Mouse (Mus musculus): ENCODE results near the gene Rassf10. TPM values are rescaled to one million over a fixed set of nuclear protein-coding genes. Genes with fewer than 3 reads are reported as not detected.
A peak's percentile ranks its signal among the peaks of the same experiment; 100 is the strongest.
"Not testable (repeated sequence)": the region's sequence is repeated elsewhere in the genome, so short reads cannot be mapped to it uniquely, and the experiment has no call there.

The Rassf10 gene
- polyA plus RNA-seq, 1 experiment = not detected

GRCm38 (mm10) chr7:112923712-112924111 is 30.1 kb upstream of the Rassf10 start:
- Histone ChIP-seq H3K36me3 (replicated peaks; ENCODE audit: low read length) (no peaks in the 10 kb centered on the region), H3K4me1 (no peaks in the 10 kb centered on the region), H3K4me3 (replicated peaks) (no peak overlapping the region), H3K27me3 (replicated peaks) (peaks cover 8% of the 10 kb centered on the region), H3K9me3 (no peaks in the 10 kb centered on the region)
- TF ChIP-seq FLI1 (IDR thresholded peaks at IDR 0.05; ENCODE audit: low read length) (no peak), GATA1 (IDR thresholded peaks at IDR 0.05; ENCODE audit: borderline replicate concordance, low read length) (no peak)

- no peaks in the 10 kb centered on the region for H3K36me3 ChIP-seq (replicated peaks; ENCODE audit: low read length)
- no peaks in the 10 kb centered on the region for H3K9me3 ChIP-seq
- H3K4me1 ChIP-seq = no peaks in the 10 kb centered on the region
- no peak overlapping the region for H3K4me3 ChIP-seq (replicated peaks)
- peaks cover 2% of the 10 kb centered on the region for H3K27me3 ChIP-seq (replicated peaks)
- no peak for TF ChIP-seq GATA1 (IDR thresholded peaks at IDR 0.05; ENCODE audit: borderline replicate concordance, low read length)
Measured at GRCm38 (mm10) chr7:112930669-112931068, 23.1 kb upstream of the Rassf10 start.

GRCm38 (mm10) chr7:112935876-112936275 is 17.9 kb upstream of the Rassf10 start:
- H3K9me3 ChIP-seq; H3K36me3 ChIP-seq (replicated peaks; ENCODE audit: low read length); H3K4me3 ChIP-seq (replicated peaks); H3K4me1 ChIP-seq: not testable (repeated sequence)
- H3K27me3 ChIP-seq (replicated peaks) = peaks cover 11% of the 10 kb centered on the region

- Histone ChIP-seq H3K4me3 (replicated peaks) (peak overlapping the region; percentile 42), H3K27me3 (replicated peaks) (peaks cover 11% of the 10 kb centered on the region), H3K9me3 (no peaks in the 10 kb centered on the region)
Measured at GRCm38 (mm10) chr7:112937089-112937488, 16.7 kb upstream of the Rassf10 start.

GRCm38 (mm10) chr7:112938959-112939358 is 14.8 kb upstream of the Rassf10 start:
- Histone ChIP-seq H3K4me3 (replicated peaks) (no peak overlapping the region), H3K9me3 (no peaks in the 10 kb centered on the region), H3K4me1 (peaks cover 6% of the 10 kb centered on the region; the same call in 1 of the 2 replicates), H3K36me3 (replicated peaks; ENCODE audit: low read length) (no peaks in the 10 kb centered on the region), H3K27me3 (replicated peaks) (peaks cover 9% of the 10 kb centered on the region)
- TF ChIP-seq FLI1 (IDR thresholded peaks at IDR 0.05; ENCODE audit: low read length) (no peak), GATA1 (IDR thresholded peaks at IDR 0.05; ENCODE audit: borderline replicate concordance, low read length) (no peak)

More at GRCm38 (mm10) chr7:112937089-112937488, 16.7 kb upstream of the Rassf10 start:
- Histone ChIP-seq H3K4me1 (peaks cover 6% of the 10 kb centered on the region; the same call in 1 of the 2 replicates), H3K36me3 (replicated peaks; ENCODE audit: low read length) (no peaks in the 10 kb centered on the region)
- no peak for TF ChIP-seq FLI1 (IDR thresholded peaks at IDR 0.05; ENCODE audit: low read length)
- TF ChIP-seq GATA1 (IDR thresholded peaks at IDR 0.05; ENCODE audit: borderline replicate concordance, low read length) = no peak

- TF ChIP-seq GATA1 (IDR thresholded peaks at IDR 0.05; ENCODE audit: borderline replicate concordance, low read length) = no peak
- no peak for TF ChIP-seq FLI1 (IDR thresholded peaks at IDR 0.05; ENCODE audit: low read length)
- Histone ChIP-seq H3K27me3 (replicated peaks) (peaks cover 3% of the 10 kb centered on the region), H3K9me3 (no peaks in the 10 kb centered on the region), H3K36me3 (replicated peaks; ENCODE audit: low read length) (no peaks in the 10 kb centered on the region), H3K4me1 (no peaks in the 10 kb centered on the region), H3K4me3 (replicated peaks) (no peak overlapping the region)
Measured at GRCm38 (mm10) chr7:112942567-112942966, 11.2 kb upstream of the Rassf10 start.

- Histone ChIP-seq H3K9me3 (no peaks in the 10 kb centered on the region), H3K4me1 (no peaks in the 10 kb centered on the region), H3K27me3 (replicated peaks) (peaks cover 3% of the 10 kb centered on the region), H3K4me3 (replicated peaks) (no peak overlapping the region), H3K36me3 (replicated peaks; ENCODE audit: low read length) (no peaks in the 10 kb centered on the region)
- TF ChIP-seq GATA1 (IDR thresholded peaks at IDR 0.05; ENCODE audit: borderline replicate concordance, low read length) (no peak), FLI1 (IDR thresholded peaks at IDR 0.05; ENCODE audit: low read length) (no peak)
Measured at GRCm38 (mm10) chr7:112943056-112943455, 10.7 kb upstream of the Rassf10 start.

GRCm38 (mm10) chr7:112946706-112947105 is 7.1 kb upstream of the Rassf10 start:
- Histone ChIP-seq H3K36me3 (replicated peaks; ENCODE audit: low read length) (no peaks in the 10 kb centered on the region), H3K4me1 (no peaks in the 10 kb centered on the region), H3K27me3 (replicated peaks) (peaks cover 12% of the 10 kb centered on the region), H3K4me3 (replicated peaks) (no peak overlapping the region), H3K9me3 (no peaks in the 10 kb centered on the region)
- TF ChIP-seq GATA1 (IDR thresholded peaks at IDR 0.05; ENCODE audit: borderline replicate concordance, low read length) = no peak
- no peak for TF ChIP-seq FLI1 (IDR thresholded peaks at IDR 0.05; ENCODE audit: low read length)

GRCm38 (mm10) chr7:112954351-112955102 is 765 bp downstream of the Rassf10 start:
- TF ChIP-seq GATA1 (IDR thresholded peaks at IDR 0.05; ENCODE audit: borderline replicate concordance, low read length) (no peak), FLI1 (IDR thresholded peaks at IDR 0.05; ENCODE audit: low read length) (no peak)
- Histone ChIP-seq H3K9me3 (peaks cover 18% of the 10 kb centered on the region), H3K36me3 (replicated peaks; ENCODE audit: low read length) (no peaks in the 10 kb centered on the region), H3K4me1 (peaks cover 7% of the 10 kb centered on the region; the same call in 1 of the 2 replicates), H3K27me3 (replicated peaks) (peaks cover 57% of the 10 kb centered on the region), H3K4me3 (replicated peaks) (peak overlapping the region; percentile 62)

GRCm38 (mm10) chr7:112955103-112955827 is 1.5 kb downstream of the Rassf10 start:
- TF ChIP-seq GATA1 (IDR thresholded peaks at IDR 0.05; ENCODE audit: borderline replicate concordance, low read length) = no peak
- TF ChIP-seq FLI1 (IDR thresholded peaks at IDR 0.05; ENCODE audit: low read length) = no peak
- no peak overlapping the region for H3K4me3 ChIP-seq (replicated peaks)
- H3K36me3 ChIP-seq (replicated peaks; ENCODE audit: low read length) = no peaks in the 10 kb centered on the region
- H3K27me3 ChIP-seq (replicated peaks) = peaks cover 55% of the 10 kb centered on the region
- H3K4me1 ChIP-seq = peaks cover 7% of the 10 kb centered on the region; the same call in 1 of the 2 replicates
- H3K9me3 ChIP-seq = peaks cover 18% of the 10 kb centered on the region
